Comparison of ENCODE assay signal across 22 mouse cellular contexts in the genomic region with DNA sequence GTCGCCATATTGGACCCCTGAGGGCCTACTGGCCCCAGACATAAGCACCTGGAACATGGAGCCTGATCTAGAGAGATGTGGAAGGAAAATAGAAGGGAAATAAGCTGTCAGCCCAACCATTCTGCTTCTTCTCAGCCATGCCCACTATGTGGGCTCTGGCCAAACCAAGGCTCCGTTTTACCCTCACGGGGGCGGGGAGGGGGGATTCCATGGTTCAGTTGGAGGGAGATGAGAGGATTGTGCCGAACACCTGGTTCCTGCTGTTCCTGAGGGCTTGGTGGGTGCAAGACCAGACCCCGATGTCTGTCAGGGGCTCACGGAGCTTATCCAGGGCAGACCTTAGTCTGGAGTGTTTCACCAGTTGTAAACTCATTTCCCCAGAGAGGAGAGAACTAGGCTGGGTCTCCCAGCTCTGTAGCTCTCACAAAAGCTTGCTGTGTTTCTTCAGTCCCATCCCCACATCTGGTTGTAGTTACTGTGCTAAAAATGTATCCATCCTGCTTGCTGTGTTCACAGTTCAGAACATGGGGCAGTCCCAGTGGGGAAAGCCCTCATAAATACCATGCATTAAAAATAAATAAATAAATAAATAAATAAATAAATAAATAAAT. TPM values are rescaled to one million over a fixed set of nuclear protein-coding genes. Genes with fewer than 3 reads are reported as not detected.
DNase-seq lines count a peak whose midpoint lies in the region; ATAC-seq and TF ChIP-seq lines count a peak whose summit lies in the region.
"Had no signal": no experiment of that assay in that cellular context is flagged by ENCODE, and none has a peak within 500 bp of the region (broad histone marks: within the 10 kb centered on the region; RNA-seq: fewer than 3 reads in every experiment).

No protein-coding gene starts in this region.

- no peak for TF ChIP-seq POLR2A in thymus, adult 2 months (IDR thresholded peaks at IDR 0.05; ENCODE audit: control insufficient read depth, extremely low read depth, insufficient read depth, low read length, poor library complexity)

- 0 out of 2 replicates have a peak, but pooled peaks have one; percentile 40 for ATAC-seq in embryonic facial prominence, embryonic 11.5 days (replicated peaks; ENCODE audit: insufficient number of reproducible peaks, low FRiP score, low TSS enrichment, low read depth)
- peak; percentile 77; the same call in 1 of the 2 replicates for ATAC-seq in limb, embryonic 15.5 days (ENCODE audit: insufficient number of reproducible peaks, low FRiP score, low TSS enrichment, low read depth)
- ATAC-seq: activated CD4-positive, CD25-positive, alpha-beta regulatory T cell, adult 4 months; CD4-positive, CD25-positive, alpha-beta regulatory T cell, adult 4 months; forebrain, embryonic 15.5 days; intestine, postnatal 0 days; lung, postnatal 0 days had no signal

- no peak for TF ChIP-seq CTCF in thymus, adult 2 months (IDR thresholded peaks at IDR 0.05; ENCODE audit: borderline replicate concordance, control insufficient read depth, extremely low read depth, insufficient read depth, low read length, poor library complexity)

- no peak overlapping the region for H3K4me2 ChIP-seq in embryonic facial prominence, embryonic 11.5 days (ENCODE audit: low read depth, low read length)
- H3K4me2 ChIP-seq in limb, embryonic 15.5 days: no peak overlapping the region
- H3K4me2 ChIP-seq: forebrain, embryonic 15.5 days; heart, embryonic 11.5 days; hindbrain, embryonic 14.5 days; midbrain, embryonic 12.5 days had no signal

- WGBS in embryonic facial prominence, embryonic 11.5 days: 49% methylated on average over 7 of the region's 7 CpGs
- WGBS in limb, embryonic 15.5 days: 42% methylated on average over 7 of the region's 7 CpGs
- 94% methylated on average over 7 of the region's 7 CpGs for WGBS in thymus, adult 2 months

- no peaks in the 10 kb centered on the region for H3K9me3 ChIP-seq in embryonic facial prominence, embryonic 11.5 days (replicated peaks; ENCODE audit: control insufficient read depth, low read length)
- no peaks in the 10 kb centered on the region for H3K9me3 ChIP-seq in limb, embryonic 15.5 days
- H3K9me3 ChIP-seq: forebrain, embryonic 15.5 days; midbrain, embryonic 12.5 days had no signal

- DNase-seq in embryo, embryonic 10 days (ENCODE audit: low spot score): peak; percentile 46
- no peak for DNase-seq in embryo, embryonic 9.5 days (ENCODE audit: extremely low spot score)
- peak; percentile 69 for DNase-seq in embryonic facial prominence, embryonic 11.5 days (ENCODE audit: low spot score)
- DNase-seq in forelimb bud, embryonic 11.5 days (ENCODE audit: low read depth, low spot score): peak; percentile 51
- DNase-seq in cerebellum, adult 18-20 months: no peak
- DNase-seq in cerebellum, adult 11 months: no peak
- DNase-seq in thymus, adult 2 months: no peak
- DNase-seq: adrenal gland, postnatal 14 days; cerebellum, adult 8-10 months; heart, postnatal 14 days; liver; right cerebral cortex, adult 18-20 months had no signal

- H3K4me3 ChIP-seq in embryonic facial prominence, embryonic 11.5 days (ENCODE audit: low read depth, low read length): no peak overlapping the region
- H3K4me3 ChIP-seq in limb, embryonic 15.5 days: no peak overlapping the region
- no peak overlapping the region for H3K4me3 ChIP-seq in thymus, adult 2 months (ENCODE audit: control insufficient read depth, insufficient read depth, low read length)
- H3K4me3 ChIP-seq: forebrain, embryonic 15.5 days; midbrain, embryonic 12.5 days had no signal

- no peaks in the 10 kb centered on the region for H3K4me1 ChIP-seq in embryonic facial prominence, embryonic 11.5 days (ENCODE audit: control insufficient read depth, insufficient read depth, low read length)
- H3K4me1 ChIP-seq in limb, embryonic 15.5 days: peaks cover 12% of the 10 kb centered on the region
- no peaks in the 10 kb centered on the region for H3K4me1 ChIP-seq in thymus, adult 2 months (replicated peaks; ENCODE audit: control insufficient read depth, insufficient read depth, low read length)

- H3K9ac ChIP-seq in embryonic facial prominence, embryonic 11.5 days (replicated peaks; ENCODE audit: low read length): no peak overlapping the region
- H3K9ac ChIP-seq in limb, embryonic 15.5 days: no peak overlapping the region
- H3K9ac ChIP-seq: forebrain, embryonic 15.5 days; hindbrain, embryonic 14.5 days; midbrain, embryonic 12.5 days had no signal

- H3K27ac ChIP-seq in embryonic facial prominence, embryonic 11.5 days (replicated peaks; ENCODE audit: low read depth, low read length): no peak overlapping the region
- peak overlapping the region; percentile 75 for H3K27ac ChIP-seq in limb, embryonic 15.5 days
- no peak overlapping the region for H3K27ac ChIP-seq in thymus, adult 2 months (ENCODE audit: control insufficient read depth, insufficient read depth, low read length)
- H3K27ac ChIP-seq: forebrain, embryonic 15.5 days; hindbrain, embryonic 14.5 days; kidney, postnatal 0 days; midbrain, embryonic 12.5 days had no signal

- H3K27me3 ChIP-seq in embryonic facial prominence, embryonic 11.5 days (ENCODE audit: control insufficient read depth, insufficient read depth, low read length): no peaks in the 10 kb centered on the region
- no peaks in the 10 kb centered on the region for H3K27me3 ChIP-seq in limb, embryonic 15.5 days
- no peaks in the 10 kb centered on the region for H3K27me3 ChIP-seq in thymus, adult 2 months (ENCODE audit: control insufficient read depth, insufficient read depth, low read length)
- H3K27me3 ChIP-seq: forebrain, embryonic 15.5 days; midbrain, embryonic 12.5 days had no signal

- H3K36me3 ChIP-seq in embryonic facial prominence, embryonic 11.5 days (replicated peaks; ENCODE audit: control insufficient read depth, insufficient read depth, low read depth, low read length): no peaks in the 10 kb centered on the region
- H3K36me3 ChIP-seq in limb, embryonic 15.5 days: no peaks in the 10 kb centered on the region
- no peaks in the 10 kb centered on the region for H3K36me3 ChIP-seq in thymus, adult 2 months (ENCODE audit: control insufficient read depth, insufficient read depth, low read length)
- H3K36me3 ChIP-seq: forebrain, embryonic 15.5 days; midbrain, embryonic 12.5 days had no signal

RNA-seq across cellular contexts. Expression of a gene that starts 56.9 kb away (rescaled TPM):
- polyA plus RNA-seq in embryonic facial prominence, embryonic 11.5 days (2014; fragmentation: Nextera tagmentation; extraction: Ambion mirVana): 16.7 and 18.2 TPM in 2 replicates
- 13.1 and 15.5 TPM in 2 replicates for polyA plus RNA-seq in limb, embryonic 15.5 days (2015; fragmentation: Nextera tagmentation; extraction: Ambion mirVana)
- 4.8 and 6.4 TPM in 2 replicates for polyA plus RNA-seq in thymus, adult 2 months (2012; rRNA removed)

Comparison
In these comparisons a context has a peak if more than half of its experiments do, and no peak if none do; other contexts are left out.
1. DNase-seq: peak in embryo, embryonic 10 days (single experiment), embryonic facial prominence, embryonic 11.5 days (single experiment) and forelimb bud, embryonic 11.5 days (single experiment); none in embryo, embryonic 9.5 days (single experiment), cerebellum, adult 18-20 months (0 of 2), cerebellum, adult 11 months (single experiment) and thymus, adult 2 months (single experiment).